Mouse (Mus musculus): ENCODE results near the gene Galnt11.

DNA sequence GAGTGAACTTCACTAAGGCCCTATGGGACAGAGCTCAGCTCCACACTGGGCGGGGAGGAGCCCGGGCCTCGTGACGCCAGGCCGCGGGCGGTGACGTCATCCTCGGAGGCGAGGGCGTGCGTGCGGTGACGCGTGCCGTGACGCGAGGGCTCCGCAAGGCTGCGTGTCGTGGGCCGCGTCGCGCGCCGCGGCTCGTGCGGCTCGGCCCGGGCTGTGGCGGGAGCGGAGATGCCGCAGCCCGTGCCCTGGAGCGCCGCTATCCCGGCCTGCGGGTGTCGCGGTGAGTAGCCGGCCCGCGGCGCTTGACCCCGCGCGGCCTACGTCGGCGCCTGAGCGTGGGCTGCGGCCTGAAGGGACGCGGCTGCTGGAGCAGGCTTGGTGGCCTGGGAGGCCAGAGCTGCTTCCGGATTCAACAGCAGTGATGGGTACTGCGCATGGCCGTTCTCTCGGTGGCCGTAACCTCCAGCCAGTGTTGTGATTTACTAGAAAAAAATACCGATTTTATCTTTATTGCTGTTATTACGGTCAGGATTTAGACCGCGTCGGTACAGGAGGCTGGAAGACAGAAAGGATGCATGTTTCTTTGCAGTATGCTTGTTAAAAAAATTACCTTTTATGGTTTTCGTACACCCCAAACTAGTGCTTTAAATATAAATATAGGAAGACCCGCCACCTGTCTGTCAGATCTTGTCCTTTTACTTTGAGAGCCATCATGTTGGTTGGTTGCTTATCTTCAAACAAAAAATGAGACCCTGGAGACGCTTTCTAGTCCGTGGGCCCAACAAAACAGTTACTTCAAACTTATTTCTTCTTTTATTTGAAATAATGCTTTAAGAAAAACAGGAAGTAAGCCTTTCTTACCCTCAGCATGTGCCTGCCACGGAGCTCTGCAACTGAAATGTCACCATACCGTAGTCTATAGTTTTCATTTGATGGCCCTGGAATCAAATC is 1.3 kb downstream of the Galnt11 start, which contains the start of gene E130116L18Rik:
- no peak for TF ChIP-seq E2F4 (IDR thresholded peaks at IDR 0.05; ENCODE audit: insufficient read depth)
- TF ChIP-seq CEBPB (IDR thresholded peaks at IDR 0.05; ENCODE audit: insufficient read depth, poor library complexity, severe bottlenecking) = no peak
- TF ChIP-seq MAX (IDR thresholded peaks at IDR 0.05; ENCODE audit: low read depth) = no peak
- TF ChIP-seq TCF12 (IDR thresholded peaks at IDR 0.05; ENCODE audit: insufficient read depth, poor library complexity, severe bottlenecking) = no peak
- TF ChIP-seq SRF (IDR thresholded peaks at IDR 0.05; ENCODE audit: control insufficient read depth, insufficient read length, low read depth) = no peak
